Mouse (Mus musculus): ENCODE measurements at regions not wholly inside any gene's neighbourhood (a gene's known extent, or its start where the extent isn't known, plus 50 kb on each side); places are given as distances from the start of the nearest gene placed in this dataset.

DNA sequence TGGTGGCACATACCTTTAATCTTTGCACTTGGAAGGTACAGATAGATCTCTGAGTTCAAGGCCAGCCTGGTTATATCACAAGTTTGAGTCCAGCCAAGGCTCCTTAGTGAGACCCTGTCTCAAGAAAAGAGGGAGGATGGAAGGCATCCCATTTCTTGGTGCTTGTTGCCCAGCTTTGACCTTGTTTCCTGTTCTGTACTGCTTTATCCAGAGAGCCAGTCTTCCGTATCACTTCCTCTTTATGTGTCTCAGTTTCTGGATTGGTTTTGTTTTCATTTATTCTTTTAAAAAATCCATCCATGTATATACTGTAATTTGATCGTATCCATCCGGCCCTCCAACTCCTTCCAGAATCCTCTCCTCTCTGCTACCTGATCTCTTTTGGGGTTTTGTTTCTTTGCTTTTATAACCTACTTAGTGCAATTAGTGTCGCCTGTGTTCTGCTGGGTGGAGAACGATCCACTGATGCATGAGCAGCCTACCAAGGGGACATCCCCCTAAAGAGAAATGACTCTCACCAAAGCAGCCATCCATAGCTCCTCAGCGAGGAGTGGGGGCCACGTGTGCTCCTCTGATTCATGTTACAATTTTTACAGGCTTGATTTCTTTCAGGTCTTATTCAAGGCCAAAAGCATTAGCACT lies 52.4 kb upstream of the Emcn start:
- Histone ChIP-seq H3K27ac (no peak overlapping the region), H3K4me3 (no peak overlapping the region)
- no peak for TF ChIP-seq CTCF (IDR thresholded peaks at IDR 0.05)
- intact Hi-C loops (cut with DNase I), result no loop called here
- no peak for DNase-seq

DNA sequence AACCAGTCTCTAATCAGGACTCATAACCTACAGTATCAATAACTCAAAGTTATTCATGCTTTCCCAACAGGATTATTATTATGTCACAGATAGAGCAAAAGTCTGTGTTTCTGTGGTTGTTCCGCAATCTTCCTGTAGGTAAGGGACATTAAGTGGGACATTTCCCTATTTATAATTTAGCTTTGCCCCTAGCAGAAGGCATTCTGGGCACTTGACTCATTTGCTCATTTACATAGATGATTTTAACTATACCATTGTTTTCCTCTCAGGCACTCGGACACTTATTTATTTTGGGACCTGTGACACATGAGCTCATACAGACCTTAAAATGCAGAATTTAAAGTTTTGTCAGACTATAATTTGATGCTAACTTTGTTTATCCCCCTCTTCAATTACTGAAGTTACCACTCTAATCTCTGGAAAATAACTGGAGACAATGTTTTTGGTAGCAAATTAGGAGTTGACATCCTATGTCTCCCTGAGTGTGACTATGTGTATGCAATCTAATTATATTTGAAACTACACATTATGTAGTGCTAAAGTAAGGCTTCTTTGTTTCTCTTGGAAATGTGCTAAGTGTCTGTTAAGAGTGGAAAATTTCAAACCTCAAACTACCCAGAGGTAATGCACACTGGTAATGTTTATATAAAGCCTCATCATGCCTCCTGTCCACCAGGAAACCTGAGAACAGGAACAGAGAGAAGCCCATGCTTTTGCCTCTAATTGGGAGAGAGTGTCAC lies 51.8 kb upstream of the Emcn start:
- H3K4me3 ChIP-seq, result no peak overlapping the region
- DNase-seq, result no peak
- intact Hi-C loops (cut with DNase I), result no loop called here
- H3K27ac ChIP-seq, result no peak overlapping the region
- TF ChIP-seq CTCF (IDR thresholded peaks at IDR 0.05), result no peak

DNA sequence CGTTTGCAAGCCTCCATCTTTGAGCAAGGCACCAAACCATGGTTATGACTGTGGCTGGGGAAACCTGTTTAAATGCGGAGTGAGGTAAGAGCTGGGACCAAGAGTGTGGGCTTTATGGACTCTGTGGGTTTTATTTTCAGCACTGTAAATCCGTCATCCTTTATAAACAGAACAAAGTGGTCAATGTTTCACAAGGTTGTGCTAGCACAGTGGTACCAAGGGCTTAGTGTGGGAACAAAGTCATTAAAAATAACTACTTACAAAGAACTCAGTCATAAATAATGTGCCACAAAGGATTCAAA lies 51.2 kb upstream of the Emcn start:
- DNase-seq, result no peak
- TF ChIP-seq CTCF (IDR thresholded peaks at IDR 0.05), result no peak
- no peak overlapping the region for H3K27ac ChIP-seq
- intact Hi-C loops (cut with DNase I), result no loop called here
- H3K4me3 ChIP-seq, result no peak overlapping the region

Measured in gastrocnemius, adult 2 months (tissue).